Mouse (Mus musculus) heart, adult 2 months (tissue): Measurements from ENCODE around the gene Gucy2c. TPM values are rescaled to one million over a fixed set of nuclear protein-coding genes. Genes with fewer than 3 reads are reported as not detected.

ENCODE experiments used
- DNase-seq, 2 experiments: peaks; one replicate each; pipeline ENCODE4 v3.0.0; 2021
- H3K27ac ChIP-seq: fragments of 200-600 bp; 2 replicates; pipeline ENCODE4 v1.8.1; 2022
- H3K27me3 ChIP-seq: fragments of 200-500 bp; 2 replicates; pipeline ENCODE4 v1.6.1; 2012; ENCODE audit warnings: mild to moderate bottlenecking, low read length, inconsistent platforms, mixed read lengths; ENCODE audit not compliant: control insufficient read depth, insufficient read depth
- H3K36me3 ChIP-seq: fragments of 200-500 bp; 2 replicates; pipeline ENCODE4 v1.6.1; 2012; ENCODE audit warnings: low read length, inconsistent platforms; ENCODE audit not compliant: control insufficient read depth, insufficient read depth
- H3K4me1 ChIP-seq: fragments of 200-500 bp; 2 replicates; pipeline ENCODE4 v1.6.1; 2011; ENCODE audit warnings: low read length; ENCODE audit not compliant: control insufficient read depth, insufficient read depth
- H3K4me3 ChIP-seq: fragments of 200-600 bp; 2 replicates; pipeline ENCODE4 v1.8.1; 2022
- H3K79me2 ChIP-seq: fragments of 200-500 bp; replicated peaks from 2 replicates; pipeline ENCODE4 v1.6.1; 2012; ENCODE audit warnings: mild to moderate bottlenecking, inconsistent platforms, low read length, moderate library complexity, mixed read lengths; ENCODE audit not compliant: control insufficient read depth, insufficient read depth
- H3K9ac ChIP-seq: fragments of 200-500 bp; 2 replicates; pipeline ENCODE4 v1.6.1; 2012; ENCODE audit warnings: low read depth, mild to moderate bottlenecking, control low read depth, inconsistent platforms, low read length, mixed read lengths
- CTCF ChIP-seq: fragments of 200-600 bp; IDR thresholded peaks from 2 replicates; pipeline ENCODE4 v1.8.1; 2022; ENCODE audit warnings: antibody characterized with exemption, mild to moderate bottlenecking, moderate library complexity
- EP300 ChIP-seq: fragments of 200-500 bp; IDR thresholded peaks from 2 replicates; pipeline ENCODE4 v1.6.1; 2011; ENCODE audit warnings: low read depth, low read length, control low read depth; ENCODE audit not compliant: insufficient read depth
- POLR2A ChIP-seq: fragments of 200-500 bp; IDR thresholded peaks from 2 replicates; pipeline ENCODE4 v1.6.1; 2011; ENCODE audit warnings: mild to moderate bottlenecking, low read depth, low read length, control low read depth; ENCODE audit not compliant: insufficient read depth
- WGBS: fragments of 180-500 bp; shearing (Covaris S2); methylation state at CpG from one replicate; pipeline ENCODE4 v1.1.7; 2018; 5-methylcytosine and 5-hydroxymethylcytosine counted together
- intact Hi-C: fragments of 180-260 bp; cut with DNase I; formaldehyde crosslinking; loops from one replicate; pipeline ENCODE4 v1.15.1; 2025
- polyA plus RNA-seq: library from polyadenylated mRNA; depleted of rRNA; stranded (reverse); fragments of >200 nt; gene quantifications from 2 replicates; pipeline ENCODE4 v1.2.3, GENCODE M21; 2012
- total RNA-seq, 2 experiments: library from RNA; stranded (reverse); gene quantifications; 2 replicates each; pipeline ENCODE4 v1.2.3; 2021

The Gucy2c gene
- total and polyA plus RNA-seq, 3 experiments = not detected

DNA sequence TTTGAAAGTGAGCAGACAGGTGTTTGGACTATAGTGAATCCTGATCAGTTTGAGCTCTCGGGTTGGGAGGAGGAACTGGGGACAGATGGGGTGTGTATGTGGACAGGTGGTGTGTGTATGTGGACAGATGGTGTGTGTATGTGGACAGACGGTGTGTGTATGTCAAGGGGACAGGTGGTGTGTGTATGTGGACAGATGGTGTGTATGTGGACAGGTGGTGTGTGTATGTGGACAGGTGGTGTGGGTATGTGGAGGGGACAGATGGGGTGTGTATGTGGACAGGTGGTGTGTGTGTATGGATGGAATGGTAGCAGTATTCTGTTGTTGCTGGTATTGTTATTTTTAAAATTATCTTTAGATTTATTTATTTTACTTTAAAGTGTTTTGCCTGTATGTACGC is 79.7 kb downstream of the Gucy2c start:
- no peaks in the 10 kb centered on the region for H3K79me2 ChIP-seq
- no peaks in the 10 kb centered on the region for H3K36me3 ChIP-seq
- no peak overlapping the region for H3K9ac ChIP-seq
- H3K4me1 ChIP-seq = no peaks in the 10 kb centered on the region
- no peaks in the 10 kb centered on the region for H3K27me3 ChIP-seq
- no peak for TF ChIP-seq POLR2A
- TF ChIP-seq EP300 = no peak
- no peak for TF ChIP-seq CTCF
- intact Hi-C loops = no loop called here
- WGBS = 90% methylated on average over 3 of the region's 3 CpGs
- no peak overlapping the region for H3K4me3 ChIP-seq
- no peak for DNase-seq
- no peak overlapping the region for H3K27ac ChIP-seq

- Histone ChIP-seq H3K27ac (no peak overlapping the region), H3K4me3 (no peak overlapping the region), H3K9ac (no peak overlapping the region), H3K79me2 (no peaks in the 10 kb centered on the region), H3K36me3 (no peaks in the 10 kb centered on the region), H3K27me3 (no peaks in the 10 kb centered on the region), H3K4me1 (no peaks in the 10 kb centered on the region)
- TF ChIP-seq EP300 = no peak
- TF ChIP-seq POLR2A = no peak
- TF ChIP-seq CTCF = no peak
- 85% methylated on average over 5 of the region's 5 CpGs for WGBS
- DNase-seq = no peak
- intact Hi-C loops = no loop called here
Observed at GRCm38 (mm10) chr6:136701185-136701584, 80.4 kb downstream of the Gucy2c start.

- H3K79me2 ChIP-seq = no peaks in the 10 kb centered on the region
- no peaks in the 10 kb centered on the region for H3K4me1 ChIP-seq
- intact Hi-C loops = no loop called here
- WGBS = 93% methylated on average over 6 of the region's 6 CpGs
- no peaks in the 10 kb centered on the region for H3K36me3 ChIP-seq
- TF ChIP-seq EP300 = no peak
- TF ChIP-seq CTCF = peak; percentile 23
- no peaks in the 10 kb centered on the region for H3K27me3 ChIP-seq
- DNase-seq = no peak
- no peak overlapping the region for H3K27ac ChIP-seq
- no peak overlapping the region for H3K9ac ChIP-seq
- H3K4me3 ChIP-seq = no peak overlapping the region
Observed at GRCm38 (mm10) chr6:136691314-136691713, 90.3 kb downstream of the Gucy2c start.

- Histone ChIP-seq H3K36me3 (no peaks in the 10 kb centered on the region), H3K4me3 (no peak overlapping the region), H3K4me1 (no peaks in the 10 kb centered on the region), H3K9ac (no peak overlapping the region), H3K27ac (no peak overlapping the region), H3K27me3 (no peaks in the 10 kb centered on the region), H3K79me2 (no peaks in the 10 kb centered on the region)
- 87% methylated on average over 5 of the region's 5 CpGs for WGBS
- DNase-seq = no peak
- no peak for TF ChIP-seq EP300
- no peak for TF ChIP-seq CTCF
- TF ChIP-seq POLR2A = no peak
- intact Hi-C loops = no loop called here
Observed at GRCm38 (mm10) chr6:136690527-136690926, 91.0 kb downstream of the Gucy2c start.

- Histone ChIP-seq H3K79me2 (no peaks in the 10 kb centered on the region), H3K9ac (no peak overlapping the region), H3K4me3 (no peak overlapping the region), H3K4me1 (no peaks in the 10 kb centered on the region), H3K36me3 (no peaks in the 10 kb centered on the region), H3K27me3 (no peaks in the 10 kb centered on the region), H3K27ac (no peak overlapping the region)
- WGBS = 59% methylated on average over 15 of the region's 15 CpGs
- DNase-seq = peak in 1 of 2 experiments; percentile 57
- intact Hi-C loops = no loop called here
- TF ChIP-seq CTCF (no peak), POLR2A (no peak), EP300 (no peak)
Observed at GRCm38 (mm10) chr6:136689790-136690413, 91.7 kb downstream of the Gucy2c start.

- no peak overlapping the region for H3K27ac ChIP-seq
- 58% methylated on average over 5 of the region's 5 CpGs for WGBS
- intact Hi-C loops = no loop called here
- peaks cover 1% of the 10 kb centered on the region; the same call in 1 of the 2 replicates for H3K4me1 ChIP-seq
- DNase-seq = no peak
- H3K36me3 ChIP-seq = no peaks in the 10 kb centered on the region
- no peak overlapping the region for H3K4me3 ChIP-seq
- H3K27me3 ChIP-seq = no peaks in the 10 kb centered on the region
- no peak overlapping the region for H3K9ac ChIP-seq
- TF ChIP-seq POLR2A (no peak), CTCF (no peak), EP300 (no peak)
- no peaks in the 10 kb centered on the region for H3K79me2 ChIP-seq
Observed at GRCm38 (mm10) chr6:136685433-136685832, 96.1 kb downstream of the Gucy2c start.
